Mouse (Mus musculus) ES-E14 (cell line): ENCODE data around the gene Chd9. TPM values are rescaled to one million over a fixed set of nuclear protein-coding genes. Genes with fewer than 3 reads are reported as not detected.

Experiments
- DNase-seq: peaks from one replicate; pipeline ENCODE4 v3.0.0-alpha.2; 2013; ENCODE audit warnings: low read depth, low spot score
- H3K27ac ChIP-seq: 2 replicates; pipeline ENCODE4 v1.5.1; 2012; ENCODE audit warnings: low read depth, mild to moderate bottlenecking, low read length, moderate library complexity, mixed read lengths; ENCODE audit not compliant: poor library complexity, insufficient read depth, severe bottlenecking
- H3K36me3 ChIP-seq: 2 replicates; pipeline ENCODE4 v1.6.1; 2012; ENCODE audit warnings: mild to moderate bottlenecking, low read length, moderate library complexity, mixed read lengths; ENCODE audit not compliant: control insufficient read depth, poor library complexity, insufficient read depth, severe bottlenecking
- H3K4me1 ChIP-seq, 2 experiments: fragments of 150-350 bp in 1 of 2; sonication (generic) in 1 of 2; 2 replicates each; pipeline ENCODE4 v1.6.1; 2012; ENCODE audit warnings: low read length in 2 of 2, mild to moderate bottlenecking in 1 of 2, mixed read lengths in 1 of 2; ENCODE audit not compliant: control insufficient read depth in 2 of 2, insufficient read depth in 2 of 2, poor library complexity in 1 of 2
- H3K4me3 ChIP-seq, 2 experiments: fragments of 150-350 bp in 1 of 2; sonication (generic) in 1 of 2; 2 replicates each; pipeline ENCODE4 v1.5.1; 2012; ENCODE audit warnings: low read length in 2 of 2, low read depth in 1 of 2, mild to moderate bottlenecking in 1 of 2, mixed read lengths in 1 of 2; ENCODE audit not compliant: insufficient read depth in 1 of 2, poor library complexity in 1 of 2, severe bottlenecking in 1 of 2
- H3K9ac ChIP-seq: 2 replicates; pipeline ENCODE4 v1.6.1; 2012; ENCODE audit warnings: low read depth, mild to moderate bottlenecking, low read length, mixed read lengths; ENCODE audit not compliant: poor library complexity, insufficient read depth, severe bottlenecking
- H3K9me3 ChIP-seq: fragments of 150-350 bp; sonication (generic); 2 replicates; pipeline ENCODE4 v1.6.1; 2012; ENCODE audit warnings: low read depth, mild to moderate bottlenecking, low read length; ENCODE audit not compliant: control insufficient read depth, insufficient read depth
- CHD2 ChIP-seq: IDR thresholded peaks from 2 replicates; pipeline ENCODE4 v1.6.1; 2014; ENCODE audit warnings: mild to moderate bottlenecking, low read depth, low read length, inconsistent platforms
- HCFC1 ChIP-seq: IDR thresholded peaks from 2 replicates; pipeline ENCODE4 v1.6.1; 2012; ENCODE audit warnings: low read length, inconsistent platforms, borderline replicate concordance; ENCODE audit not compliant: insufficient read depth
- MAFK ChIP-seq: IDR thresholded peaks from 2 replicates; pipeline ENCODE4 v1.6.1; 2014; ENCODE audit warnings: mild to moderate bottlenecking, low read depth, low read length, inconsistent platforms; ENCODE audit not compliant: insufficient read depth
- ZC3H11A ChIP-seq: IDR thresholded peaks from 2 replicates; pipeline ENCODE4 v1.6.1; 2012; ENCODE audit warnings: low read depth, mild to moderate bottlenecking, inconsistent platforms, low read length, borderline replicate concordance
- ZNF384 ChIP-seq: IDR thresholded peaks from 2 replicates; pipeline ENCODE4 v1.6.1; 2012; ENCODE audit warnings: low read depth, low read length, inconsistent platforms
- in situ Hi-C, 2 experiments: fragments of 600-800 bp; cut with MboI; formaldehyde crosslinking; loops; one replicate each; pipeline ENCODE4 v1.15.1; 2025; ENCODE audit warnings: low sequenced_read_pairs in 2 of 2, inconsistent platforms in 1 of 2; ENCODE audit not compliant: unreplicated experiment in 2 of 2
- total RNA-seq: library from RNA; depleted of rRNA; stranded (reverse); fragments of 300-350 nt; gene quantifications from 2 replicates; pipeline ENCODE4 v1.2.3, GENCODE M21; 2012

Gene Chd9
- total RNA-seq, 1 experiment, result 32.4 TPM

- in situ Hi-C loops, result no loop called here
- H3K4me1 ChIP-seq, result peaks cover 4 to 6% of the 10 kb centered on the region in 2 experiments
- DNase-seq, result no peak
- no peak overlapping the region for H3K4me3 ChIP-seq
- TF ChIP-seq CHD2, result no peak
- no peak for TF ChIP-seq ZC3H11A
- TF ChIP-seq ZNF384, result no peak
- TF ChIP-seq MAFK, result no peak
- no peak for TF ChIP-seq HCFC1
- H3K36me3 ChIP-seq, result no peaks in the 10 kb centered on the region
- no peak overlapping the region for H3K27ac ChIP-seq
- no peaks in the 10 kb centered on the region for H3K9me3 ChIP-seq
- H3K9ac ChIP-seq, result no peak overlapping the region
Measured at GRCm38 (mm10) chr8:90898578-90898977, 70.4 kb downstream of the Chd9 start.

- Histone ChIP-seq H3K9ac (no peak overlapping the region), H3K36me3 (no peaks in the 10 kb centered on the region), H3K9me3 (no peaks in the 10 kb centered on the region), H3K27ac (no peak overlapping the region), H3K4me1 (peaks cover 3 to 23% of the 10 kb centered on the region in 2 experiments), H3K4me3 (no peak overlapping the region)
- DNase-seq, result no peak
- in situ Hi-C loops, result no loop called here
- TF ChIP-seq MAFK (no peak), ZC3H11A (no peak), CHD2 (no peak), HCFC1 (no peak), ZNF384 (no peak)
Measured at GRCm38 (mm10) chr8:90902002-90902401, 73.8 kb downstream of the Chd9 start.

GRCm38 (mm10) chr8:90904171-90904706, 76.1 kb downstream of the Chd9 start:
- Histone ChIP-seq H3K36me3 (no peaks in the 10 kb centered on the region), H3K27ac (peak overlapping the region; percentile 95), H3K9ac (peak overlapping the region; percentile 34; the same call in 1 of the 2 replicates), H3K9me3 (no peaks in the 10 kb centered on the region), H3K4me3 (peak overlapping the region; percentile 30 to 34; a peak in 2 of 4 replicates), H3K4me1 (peaks cover 0 to 28% of the 10 kb centered on the region in 2 experiments; a peak in 3 of 4 replicates)
- in situ Hi-C loops, result no loop called here
- TF ChIP-seq ZC3H11A (no peak), ZNF384 (no peak), CHD2 (0 out of 2 replicates have a peak, but pooled peaks have one; percentile 5), HCFC1 (no peak), MAFK (no peak)
- DNase-seq, result no peak

- H3K9me3 ChIP-seq, result no peaks in the 10 kb centered on the region
- H3K36me3 ChIP-seq, result no peaks in the 10 kb centered on the region
- H3K4me1 ChIP-seq, result peaks cover 2 to 28% of the 10 kb centered on the region in 2 experiments
- in situ Hi-C loops, result no loop called here
- H3K4me3 ChIP-seq, result peak overlapping the region; percentile 91 to 93; a peak in 3 of 4 replicates
- no peak overlapping the region; the same call in 1 of the 2 replicates for H3K9ac ChIP-seq
- no peak for DNase-seq
- peak overlapping the region; percentile 2; the same call in 1 of the 2 replicates for H3K27ac ChIP-seq
- no peak for TF ChIP-seq ZNF384
- TF ChIP-seq MAFK, result no peak
- TF ChIP-seq CHD2, result no peak
Measured at GRCm38 (mm10) chr8:90906922-90907321, 78.8 kb downstream of the Chd9 start.
